Mouse (Mus musculus) CD4-positive, CD25-positive, alpha-beta regulatory T cell, adult 4 months (primary cell): ENCODE results near the gene Adar. TPM values are rescaled to one million over a fixed set of nuclear protein-coding genes. Genes with fewer than 3 reads are reported as not detected.

Source experiments
- ATAC-seq: one replicate; pipeline ENCODE4 v1.8.0; 2017
- polyA plus RNA-seq, 2 experiments: library from polyadenylated mRNA; unstranded; fragments of 100-300 nt; shearing (Covaris generic); gene quantifications; one replicate each; pipeline ENCODE4 v1.2.1; 2017

The Adar gene
- polyA plus RNA-seq, 2 experiments from 2014 or later: 62.1 to 94.4 TPM

- no peak for ATAC-seq
These were observed 17.3 kb downstream of the Adar start for GRCm38 (mm10) chr3:89732091-89732490.

GRCm38 (mm10) chr3:89738509-89738908 is 23.7 kb downstream of the Adar start:
- no peak for ATAC-seq

GRCm38 (mm10) chr3:89752307-89752706 is 37.5 kb downstream of the Adar start:
- no peak for ATAC-seq

- ATAC-seq: no peak
These were observed 40.5 kb downstream of the Adar start for GRCm38 (mm10) chr3:89755283-89755682.

GRCm38 (mm10) chr3:89757851-89758250 is 43.0 kb downstream of the Adar start:
- ATAC-seq: no peak

GRCm38 (mm10) chr3:89759786-89760185 is 45.0 kb downstream of the Adar start:
- no peak for ATAC-seq

GRCm38 (mm10) chr3:89764119-89764724 is 49.4 kb downstream of the Adar start, which contains the start of gene Chrnb2:
Gene Chrnb2, minus strand, starts transcription at chr3:89764632.
- peak; percentile 64 for ATAC-seq

GRCm38 (mm10) chr3:89769584-89769983 is 54.8 kb downstream of the Adar start:
- ATAC-seq: no peak

GRCm38 (mm10) chr3:89770425-89771002 is 55.7 kb downstream of the Adar start:
- no peak for ATAC-seq

- peak; percentile 66 for ATAC-seq
These were observed 57.8 kb downstream of the Adar start for GRCm38 (mm10) chr3:89772588-89772967.

- ATAC-seq: peak; percentile 93
These were observed 58.3 kb downstream of the Adar start, which contains the start of gene Ube2q1 for GRCm38 (mm10) chr3:89772968-89773709. Gene Ube2q1, plus strand, starts transcription at chr3:89773616.

GRCm38 (mm10) chr3:89773740-89774211 is 59.0 kb downstream of the Adar start:
- no peak for ATAC-seq

- no peak for ATAC-seq
These were observed 59.6 kb downstream of the Adar start for GRCm38 (mm10) chr3:89774236-89774960.

- ATAC-seq: no peak
These were observed 61.2 kb downstream of the Adar start for GRCm38 (mm10) chr3:89776001-89776400.

GRCm38 (mm10) chr3:89780102-89780501 is 65.3 kb downstream of the Adar start:
- no peak for ATAC-seq

GRCm38 (mm10) chr3:89781640-89782039 is 66.8 kb downstream of the Adar start:
- no peak for ATAC-seq

- peak; percentile 64 for ATAC-seq
These were observed 70.3 kb downstream of the Adar start for GRCm38 (mm10) chr3:89784991-89785753.

- ATAC-seq: no peak
These were observed 71.5 kb downstream of the Adar start for GRCm38 (mm10) chr3:89786275-89786674.

- no peak for ATAC-seq
These were observed 74.0 kb downstream of the Adar start for GRCm38 (mm10) chr3:89788680-89789352.

- ATAC-seq: no peak
These were observed 79.8 kb downstream of the Adar start for GRCm38 (mm10) chr3:89794616-89795015.

GRCm38 (mm10) chr3:89795746-89796145 is 80.9 kb downstream of the Adar start:
- ATAC-seq: no peak

- no peak for ATAC-seq
These were observed 81.5 kb downstream of the Adar start for GRCm38 (mm10) chr3:89796358-89796757.
